Mouse (Mus musculus) heart, postnatal 0 days (tissue): ENCODE results near the gene Ldlrad3. TPM values are rescaled to one million over a fixed set of nuclear protein-coding genes. Genes with fewer than 3 reads are reported as not detected.
A peak's percentile ranks its signal among the peaks of the same experiment; 100 is the strongest.

Source experiments
- ATAC-seq: fragments of 200-750 bp; cut with Nextera tagmentation; 2 replicates; pipeline ENCODE4 v1.8.0; 2017; ENCODE audit warnings: low read depth, moderate number of reproducible peaks, moderate library complexity; ENCODE audit not compliant: insufficient read depth
- DNase-seq: peaks from one replicate; pipeline ENCODE4 v3.0.0-alpha.2; 2016; ENCODE audit warnings: low spot score
- H3K27ac ChIP-seq: fragments of 300-500 bp; sonication (generic); 2 replicates; pipeline ENCODE4 v1.5.1; 2014; ENCODE audit warnings: low read depth, mild to moderate bottlenecking
- H3K27me3 ChIP-seq: fragments of 300-500 bp; sonication (generic); 2 replicates; pipeline ENCODE4 v1.6.1; 2014; ENCODE audit warnings: low read length, mixed read lengths; ENCODE audit not compliant: control insufficient read depth, insufficient read depth
- H3K36me3 ChIP-seq: fragments of 300-500 bp; sonication (generic); replicated peaks from 2 replicates; pipeline ENCODE4 v1.6.1; 2014; ENCODE audit warnings: low read length, mixed read lengths; ENCODE audit not compliant: control insufficient read depth, insufficient read depth
- H3K4me1 ChIP-seq: fragments of 300-500 bp; sonication (generic); 2 replicates; pipeline ENCODE4 v1.6.1; 2014; ENCODE audit warnings: antibody characterized with exemption; ENCODE audit not compliant: control insufficient read depth, insufficient read depth
- H3K4me2 ChIP-seq: fragments of 300-500 bp; sonication (generic); 2 replicates; pipeline ENCODE4 v1.6.1; 2014; ENCODE audit warnings: low read depth, mild to moderate bottlenecking, low read length, moderate library complexity
- H3K4me3 ChIP-seq: fragments of 300-500 bp; sonication (generic); 2 replicates; pipeline ENCODE4 v1.5.1; 2014; ENCODE audit warnings: low read depth, low read length
- H3K9ac ChIP-seq: fragments of 300-500 bp; sonication (generic); replicated peaks from 2 replicates; pipeline ENCODE4 v1.6.1; 2014; ENCODE audit warnings: low read depth, low read length, mixed read lengths
- H3K9me3 ChIP-seq: fragments of 300-500 bp; sonication (generic); replicated peaks from 2 replicates; pipeline ENCODE4 v1.6.1; 2016; ENCODE audit warnings: low read length; ENCODE audit not compliant: control insufficient read depth
- CTCF ChIP-seq: IDR thresholded peaks from 2 replicates; pipeline ENCODE4 v1.5.1; 2016; ENCODE audit warnings: antibody characterized with exemption, control low read depth, low read depth
- EP300 ChIP-seq: IDR thresholded peaks from 2 replicates; pipeline ENCODE4 v1.6.1; 2016; ENCODE audit warnings: antibody characterized with exemption, low read depth
- WGBS: fragments of 180-500 bp; shearing (Covaris S2); extraction: QIAGEN DNeasy Blood & Tissue Kit; methylation state at CpG from one replicate; pipeline ENCODE4 v1.1.7; 2014; 5-methylcytosine and 5-hydroxymethylcytosine counted together
- polyA plus RNA-seq: library from polyadenylated mRNA; unstranded; fragments of >200 nt; fragmentation: Nextera tagmentation; extraction: Ambion mirVana; gene quantifications from 2 replicates; pipeline ENCODE4 v1.2.1, GENCODE M21; 2015
- total RNA-seq: library from RNA; depleted of rRNA; stranded (reverse); fragments of >200 nt; gene quantifications from 2 replicates; pipeline ENCODE4 v1.2.3, GENCODE M21; 2014; ENCODE audit warnings: low replicate concordance

Ldlrad3 gene
- total and polyA plus RNA-seq, 2 experiments from 2014 or later = 3.5 to 5.4 TPM

DNA sequence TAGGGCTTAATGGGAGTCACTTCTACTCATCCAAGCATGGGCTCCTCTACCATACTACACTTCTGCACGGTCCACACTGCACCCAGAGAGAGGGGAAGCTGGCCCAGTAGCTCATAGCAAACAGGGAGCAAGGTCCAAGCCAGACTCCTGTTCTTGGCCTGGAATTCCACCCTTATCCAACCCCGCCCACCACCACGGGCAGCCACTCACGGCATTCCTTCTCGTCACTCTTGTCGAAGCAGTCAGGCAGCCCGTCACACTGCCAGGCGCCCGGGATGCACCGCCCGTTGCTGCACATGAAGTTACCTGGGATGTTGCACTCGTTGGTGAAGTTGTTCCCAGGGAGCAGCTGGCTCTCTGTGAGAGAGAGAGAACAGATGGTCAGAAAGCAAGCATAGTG, 72.9 kb downstream of the Ldlrad3 start:
- peaks cover 16% of the 10 kb centered on the region for H3K4me1 ChIP-seq
- no peak for TF ChIP-seq CTCF
- no peak for TF ChIP-seq EP300
- H3K9ac ChIP-seq = no peak overlapping the region
- DNase-seq (peak; percentile 51), ATAC-seq (peak; percentile 57; the same call in 1 of the 2 replicates)
- no peak overlapping the region for H3K4me3 ChIP-seq
- no peak overlapping the region for H3K27ac ChIP-seq
- 0 out of 2 replicates have a peak overlapping the region, but pooled peaks have one; percentile 2 for H3K4me2 ChIP-seq
- no peaks in the 10 kb centered on the region for H3K9me3 ChIP-seq
- 17% methylated on average over 12 of the region's 12 CpGs for WGBS
- H3K27me3 ChIP-seq = no peaks in the 10 kb centered on the region
- no peaks in the 10 kb centered on the region for H3K36me3 ChIP-seq

DNA sequence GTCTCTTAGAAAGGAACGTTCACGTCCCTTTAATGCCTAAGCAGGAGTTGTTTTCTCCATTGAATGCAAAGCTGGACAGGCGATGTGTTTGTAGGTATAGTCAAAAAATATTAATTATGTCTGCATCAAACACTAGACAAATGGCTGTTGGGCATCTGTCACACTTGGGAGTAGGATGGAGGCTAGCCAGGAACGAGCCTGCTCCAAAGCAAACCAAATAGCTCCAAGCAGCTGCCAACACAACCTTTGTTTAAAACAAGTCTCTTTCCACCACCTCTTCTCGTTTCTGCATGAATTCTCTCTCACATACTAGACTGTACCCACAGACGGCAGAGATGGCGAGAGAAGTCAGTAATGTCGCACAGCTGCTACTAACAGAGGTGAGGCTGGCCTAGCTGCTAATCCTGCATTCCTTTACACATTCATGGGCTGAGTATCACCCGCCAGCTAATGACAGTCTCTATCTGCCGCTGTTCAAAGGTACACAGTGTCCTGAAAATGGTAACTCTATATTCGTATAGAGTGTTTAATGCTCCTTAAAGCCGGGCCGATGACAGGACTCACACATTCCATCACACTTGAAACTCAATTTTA, 74.2 kb downstream of the Ldlrad3 start:
- peak; percentile 28 for DNase-seq
- no peak overlapping the region for H3K4me3 ChIP-seq
- ATAC-seq = peak; percentile 77
- TF ChIP-seq EP300 = no peak
- TF ChIP-seq CTCF = no peak
- no peaks in the 10 kb centered on the region for H3K36me3 ChIP-seq
- 50% methylated on average over 13 of the region's 13 CpGs for WGBS
- H3K9ac ChIP-seq = no peak overlapping the region
- peak overlapping the region; percentile 7; the same call in 1 of the 2 replicates for H3K27ac ChIP-seq
- no peaks in the 10 kb centered on the region for H3K9me3 ChIP-seq
- peaks cover 14% of the 10 kb centered on the region for H3K4me1 ChIP-seq
- H3K4me2 ChIP-seq = no peak overlapping the region
- no peaks in the 10 kb centered on the region for H3K27me3 ChIP-seq

DNA sequence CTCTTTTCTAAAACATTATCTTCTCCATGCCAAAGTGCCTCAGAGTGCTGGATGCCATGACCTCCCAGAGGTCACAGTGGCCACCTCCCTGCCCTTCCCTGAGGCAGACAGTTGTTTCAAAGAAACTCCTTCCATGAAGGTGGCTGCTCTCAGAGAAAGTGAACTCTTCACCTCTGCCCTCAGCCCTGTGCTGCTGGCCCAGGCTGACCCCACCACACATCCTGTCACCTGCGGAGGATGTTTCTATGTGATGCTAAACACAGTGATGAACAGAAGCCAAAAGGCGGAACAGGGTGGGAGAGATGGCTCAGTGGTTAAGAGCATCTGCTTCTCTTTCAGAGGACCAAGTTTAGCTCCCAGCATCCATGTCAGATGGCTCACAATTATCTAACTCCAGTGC, 75.9 kb downstream of the Ldlrad3 start:
- Histone ChIP-seq H3K27me3 (no peaks in the 10 kb centered on the region), H3K9me3 (no peaks in the 10 kb centered on the region), H3K4me2 (no peak overlapping the region), H3K4me3 (no peak overlapping the region), H3K4me1 (peaks cover 9% of the 10 kb centered on the region), H3K9ac (no peak overlapping the region), H3K27ac (no peak overlapping the region), H3K36me3 (no peaks in the 10 kb centered on the region)
- TF ChIP-seq CTCF (no peak), EP300 (no peak)
- WGBS = 95% methylated on average over 2 of the region's 2 CpGs
- ATAC-seq (no peak), DNase-seq (no peak)

DNA sequence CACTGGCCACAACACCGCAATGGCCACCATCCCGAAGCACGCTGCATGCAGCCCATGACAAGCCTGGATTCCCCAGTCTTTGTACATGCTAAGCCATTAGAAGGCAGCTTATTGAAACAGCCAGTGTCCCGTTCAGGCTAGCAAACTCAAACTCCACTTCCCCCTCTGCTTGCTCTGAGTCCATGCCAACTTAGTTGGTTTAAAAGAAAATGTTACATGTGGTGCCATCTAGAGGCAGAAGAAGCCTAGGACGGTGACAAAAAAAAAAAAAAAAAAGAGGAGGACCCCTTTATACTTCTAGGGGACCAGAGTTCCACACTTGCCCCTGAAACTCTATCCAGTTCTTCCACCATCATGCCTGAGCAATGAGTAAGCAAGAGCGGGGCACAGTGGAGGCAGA, 78.9 kb downstream of the Ldlrad3 start:
- Histone ChIP-seq H3K4me3 (no peak overlapping the region), H3K4me1 (peaks cover 7% of the 10 kb centered on the region; the same call in 1 of the 2 replicates), H3K27ac (no peak overlapping the region), H3K9ac (no peak overlapping the region), H3K9me3 (no peaks in the 10 kb centered on the region), H3K4me2 (no peak overlapping the region), H3K36me3 (no peaks in the 10 kb centered on the region), H3K27me3 (no peaks in the 10 kb centered on the region)
- TF ChIP-seq CTCF (peak; percentile 42), EP300 (no peak)
- DNase-seq = peak; percentile 63
- 0 out of 2 replicates have a peak, but pooled peaks have one; percentile 18 for ATAC-seq
- WGBS = 63% methylated on average over 6 of the region's 6 CpGs

DNA sequence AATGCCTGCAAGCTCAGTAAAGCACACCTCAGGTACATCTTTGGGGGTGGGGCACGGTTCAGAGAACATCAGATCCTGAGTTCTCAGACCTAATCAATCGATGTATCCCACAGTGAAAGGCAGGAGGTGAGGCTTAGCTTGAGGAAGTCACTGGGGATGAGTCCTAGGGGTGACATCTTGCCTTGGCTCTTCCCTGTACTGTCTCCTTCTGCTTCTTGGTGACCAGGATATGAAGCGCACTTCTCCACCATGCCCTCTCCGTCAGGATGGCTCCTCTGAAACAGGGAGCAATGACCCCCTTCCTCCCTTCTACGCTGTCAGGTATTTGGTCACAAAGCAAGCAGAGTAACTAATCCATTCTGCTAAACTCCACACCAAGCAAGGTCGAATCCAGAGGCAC, 79.5 kb downstream of the Ldlrad3 start:
- no peak for ATAC-seq
- DNase-seq = no peak
- Histone ChIP-seq H3K27me3 (no peaks in the 10 kb centered on the region), H3K9ac (no peak overlapping the region), H3K4me3 (no peak overlapping the region), H3K4me2 (no peak overlapping the region), H3K27ac (no peak overlapping the region), H3K9me3 (no peaks in the 10 kb centered on the region), H3K36me3 (no peaks in the 10 kb centered on the region), H3K4me1 (peaks cover 7% of the 10 kb centered on the region; the same call in 1 of the 2 replicates)
- whole genome bisulfite sequencing = 86% methylated on average over 6 of the region's 6 CpGs
- no peak for TF ChIP-seq EP300
- no peak for TF ChIP-seq CTCF

DNA sequence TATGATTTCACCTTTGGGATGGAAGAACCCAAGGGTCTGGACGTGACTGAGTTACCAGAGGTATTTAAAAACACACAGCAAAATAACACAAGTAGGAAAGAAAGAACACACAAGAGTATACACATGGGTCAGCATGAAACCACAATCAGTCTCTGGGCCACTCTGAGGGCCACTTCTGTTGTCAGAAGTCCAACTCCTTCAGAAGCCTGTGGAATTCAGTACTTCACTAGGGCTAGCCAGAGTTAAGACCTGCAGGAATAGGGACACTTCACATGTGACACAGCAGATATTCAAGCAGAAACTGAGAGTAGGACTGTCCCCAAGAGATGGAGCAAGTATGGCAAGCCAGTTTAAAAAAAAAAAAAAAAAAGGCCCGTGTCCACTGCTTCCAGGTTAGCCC, 80.7 kb downstream of the Ldlrad3 start:
- H3K36me3 ChIP-seq = no peaks in the 10 kb centered on the region
- ATAC-seq (no peak), DNase-seq (no peak)
- no peaks in the 10 kb centered on the region for H3K27me3 ChIP-seq
- H3K9ac ChIP-seq = no peak overlapping the region
- H3K4me2 ChIP-seq = no peak overlapping the region
- H3K9me3 ChIP-seq = no peaks in the 10 kb centered on the region
- 63% methylated on average over 2 of the region's 2 CpGs for whole genome bisulfite sequencing
- H3K4me1 ChIP-seq = peaks cover 7% of the 10 kb centered on the region; the same call in 1 of the 2 replicates
- H3K27ac ChIP-seq = no peak overlapping the region
- H3K4me3 ChIP-seq = no peak overlapping the region
- TF ChIP-seq CTCF = no peak
- TF ChIP-seq EP300 = no peak
